Comparison of ENCODE assay signal across 18 mouse cellular contexts in the genomic region with DNA sequence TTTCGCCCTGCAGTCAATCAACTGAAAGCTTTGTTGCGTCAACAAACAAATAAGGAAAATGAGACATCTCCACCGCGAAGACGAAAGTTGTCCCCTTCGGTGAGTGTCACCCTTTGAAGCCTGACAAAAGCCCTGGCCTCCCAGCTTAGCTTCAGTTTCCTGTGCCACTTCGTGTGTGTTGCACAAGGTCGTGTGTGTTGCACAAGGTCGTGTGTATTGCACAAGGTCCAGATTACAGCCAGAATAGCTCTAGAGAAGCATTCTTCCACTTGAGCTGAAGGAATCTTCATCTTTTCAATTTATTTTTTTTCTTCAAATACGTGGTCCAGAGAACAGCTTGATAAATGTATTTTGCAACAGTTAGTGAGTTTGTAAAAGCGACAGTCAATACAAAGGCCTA. TPM values are rescaled to one million over a fixed set of nuclear protein-coding genes. Genes with fewer than 3 reads are reported as not detected.
DNase-seq lines count a peak whose midpoint lies in the region; ATAC-seq and TF ChIP-seq lines count a peak whose summit lies in the region.
"Had no signal": no experiment of that assay in that cellular context is flagged by ENCODE, and none has a peak within 500 bp of the region (broad histone marks: within the 10 kb centered on the region; RNA-seq: fewer than 3 reads in every experiment).

No protein-coding gene starts in this region.

- no peaks in the 10 kb centered on the region for H3K9me3 ChIP-seq in liver, postnatal 0 days (ENCODE audit: low read length)
- H3K9me3 ChIP-seq: embryonic facial prominence, embryonic 10.5 days; limb, embryonic 12.5 days; megakaryocyte, embryonic 14.5 days; neural tube, embryonic 13.5 days had no signal

- 43% methylated on average over 11 of the region's 11 CpGs for WGBS in liver, postnatal 0 days (ENCODE audit: insufficient replicate concordance)

- H3K4me2 ChIP-seq in liver, postnatal 0 days (ENCODE audit: low read depth, low read length), result peak overlapping the region; percentile 38; the same call in 1 of the 2 replicates
- H3K4me2 ChIP-seq: heart, embryonic 11.5 days; limb, embryonic 12.5 days; neural tube, embryonic 13.5 days had no signal

- H3K27ac ChIP-seq in bone marrow macrophage, adult 2 months (ENCODE audit: insufficient read depth, low read depth, low read length), result peak overlapping the region; percentile 97
- H3K27ac ChIP-seq in liver, postnatal 0 days (ENCODE audit: low read depth), result peak overlapping the region; percentile 78
- H3K27ac ChIP-seq: embryonic facial prominence, embryonic 10.5 days; left cerebral cortex, adult 2 months; limb, embryonic 12.5 days; neural tube, embryonic 13.5 days had no signal

- peak; percentile 65 for TF ChIP-seq EP300 in liver, postnatal 0 days (IDR thresholded peaks at IDR 0.05; ENCODE audit: low read depth)

- peak overlapping the region; percentile 35 for H3K4me3 ChIP-seq in bone marrow macrophage, adult 2 months (ENCODE audit: insufficient read depth, low read length)
- H3K4me3 ChIP-seq in liver, postnatal 0 days (ENCODE audit: low read depth, low read length), result no peak overlapping the region
- H3K4me3 ChIP-seq: embryonic facial prominence, embryonic 10.5 days; left cerebral cortex, adult 2 months; limb, embryonic 12.5 days; megakaryocyte, embryonic 14.5 days; neural tube, embryonic 13.5 days had no signal

- peaks cover 60% of the 10 kb centered on the region for H3K4me1 ChIP-seq in bone marrow macrophage, adult 2 months (ENCODE audit: control insufficient read depth, insufficient read depth, low read length)
- peaks cover 24% of the 10 kb centered on the region for H3K4me1 ChIP-seq in liver, postnatal 0 days (ENCODE audit: insufficient read depth)
- H3K4me1 ChIP-seq: limb, embryonic 12.5 days had no signal

- H3K36me3 ChIP-seq in liver, postnatal 0 days (replicated peaks; ENCODE audit: insufficient read depth, low read length), result 0 out of 2 replicates have a peak, but pooled peaks cover 6% of the 10 kb centered on the region
- H3K36me3 ChIP-seq: embryonic facial prominence, embryonic 10.5 days had no signal

- TF ChIP-seq POLR2A in bone marrow macrophage, adult 2 months (IDR thresholded peaks at IDR 0.05; ENCODE audit: borderline replicate concordance, low read depth, low read length), result no peak

- TF ChIP-seq CTCF in bone marrow macrophage, adult 2 months (IDR thresholded peaks at IDR 0.05; ENCODE audit: low read depth, low read length), result no peak
- no peak for TF ChIP-seq CTCF in liver, postnatal 0 days (IDR thresholded peaks at IDR 0.05; ENCODE audit: low read depth)

- peak; percentile 79 for ATAC-seq in liver, postnatal 0 days
- ATAC-seq in megakaryocyte progenitor cell, adult 5-6 weeks (replicated peaks; ENCODE audit: poor library complexity), result peak; percentile 69
- ATAC-seq in inflammation-experienced regulatory T-cells, adult 6 months, result no peak
- ATAC-seq: forebrain, postnatal 0 days had no signal

- DNase-seq in adrenal gland, postnatal 14 days, result peak; percentile 69
- DNase-seq in adrenal gland, postnatal 4 days (ENCODE audit: low spot score in 2 of 2), result no peak
- peak; percentile 80 for DNase-seq in liver, postnatal 0 days
- no peak for DNase-seq in left cerebral cortex, adult 9 months (ENCODE audit: low spot score in 2 of 2)
- DNase-seq in thymus, postnatal 25 days, result no peak
- DNase-seq: cerebellum, postnatal 25 days; forebrain, postnatal 0 days; right cerebral cortex, postnatal 4 days; thymus, adult 2 months had no signal

- no peak overlapping the region for H3K9ac ChIP-seq in liver, postnatal 0 days (replicated peaks)
- H3K9ac ChIP-seq: forebrain, postnatal 0 days; limb, embryonic 12.5 days; neural tube, embryonic 13.5 days had no signal

- H3K27me3 ChIP-seq in liver, postnatal 0 days (ENCODE audit: insufficient read depth, low read length), result no peaks in the 10 kb centered on the region
- H3K27me3 ChIP-seq: limb, embryonic 12.5 days; megakaryocyte, embryonic 14.5 days; neural tube, embryonic 13.5 days had no signal

RNA-seq across cellular contexts. Expression of a gene that starts 11.7 kb away (rescaled TPM):
- 6.9 and 9.3 TPM in 2 replicates for total RNA-seq in adrenal gland, postnatal 14 days (2021)
- 10 to 100 TPM in 1 of 2 experiments, 1 to 10 TPM in 1; 8.9 to 12.9 TPM for total RNA-seq in adrenal gland, postnatal 4 days (2021)
- polyA plus RNA-seq in bone marrow macrophage, adult 2 months (2012; ENCODE audit: insufficient read depth, insufficient read length, missing spikeins), result 24.5 and 26.0 TPM in 2 replicates
- 4.2 and 4.5 TPM in 2 replicates for polyA plus RNA-seq in liver, postnatal 0 days (2015; fragmentation: Nextera tagmentation; extraction: Ambion mirVana)
- total RNA-seq in megakaryocyte progenitor cell, adult 5-6 weeks (2015), result 9.4 and 12.8 TPM in 2 replicates
- total RNA-seq in megakaryocyte progenitor cell, adult 5-6 weeks (2017), result 23.2 and 25.4 TPM in 2 replicates
- polyA plus RNA-seq in inflammation-experienced regulatory T-cells, adult 6 months (2017; shearing (Covaris generic)), result 10 to 100 TPM; 24.5 to 28.1 (median 27.5) TPM

RNA-seq across cellular contexts. Expression of a gene that starts 12.3 kb away (rescaled TPM):
- 32.0 and 42.4 TPM in 2 replicates for total RNA-seq in adrenal gland, postnatal 14 days (2021)
- total RNA-seq in adrenal gland, postnatal 4 days (2021), result 10 to 100 TPM; 42.7 to 43.6 TPM
- polyA plus RNA-seq in bone marrow macrophage, adult 2 months (2012; ENCODE audit: insufficient read depth, insufficient read length, missing spikeins), result 55.1 and 60.1 TPM in 2 replicates
- polyA plus RNA-seq in liver, postnatal 0 days (2015; fragmentation: Nextera tagmentation; extraction: Ambion mirVana), result 2.6 and 4.4 TPM in 2 replicates
- total RNA-seq in megakaryocyte progenitor cell, adult 5-6 weeks (2015), result 32.9 and 42.4 TPM in 2 replicates
- 28.2 and 32.0 TPM in 2 replicates for total RNA-seq in megakaryocyte progenitor cell, adult 5-6 weeks (2017)
- polyA plus RNA-seq in inflammation-experienced regulatory T-cells, adult 6 months (2017; shearing (Covaris generic)), result 10 to 100 TPM; 10.7 to 11.6 (median 11.6) TPM

Comparison
In these comparisons a context has a peak if more than half of its experiments do, and no peak if none do; other contexts are left out.
1. DNase-seq: peak in adrenal gland, postnatal 14 days (single experiment) and liver, postnatal 0 days (single experiment); none in adrenal gland, postnatal 4 days (0 of 2), left cerebral cortex, adult 9 months (0 of 2) and thymus, postnatal 25 days (single experiment).